Mouse (Mus musculus) ES-E14 (cell line): ENCODE data around the gene Slc30a3.

Experiments used
- CHD2 ChIP-seq: IDR thresholded peaks from 2 replicates; pipeline ENCODE4 v1.6.1; 2014; ENCODE audit warnings: mild to moderate bottlenecking, low read depth, low read length, inconsistent platforms
- MAFK ChIP-seq: IDR thresholded peaks from 2 replicates; pipeline ENCODE4 v1.6.1; 2014; ENCODE audit warnings: mild to moderate bottlenecking, low read depth, low read length, inconsistent platforms; ENCODE audit not compliant: insufficient read depth
- ZC3H11A ChIP-seq: IDR thresholded peaks from 2 replicates; pipeline ENCODE4 v1.6.1; 2012; ENCODE audit warnings: low read depth, mild to moderate bottlenecking, inconsistent platforms, low read length, borderline replicate concordance
- ZNF384 ChIP-seq: IDR thresholded peaks from 2 replicates; pipeline ENCODE4 v1.6.1; 2012; ENCODE audit warnings: low read depth, low read length, inconsistent platforms

GRCm38 (mm10) chr5:31054261-31055215 lies 53.5 kb downstream of the Slc30a3 start, which contains the start of gene Cad:
- TF ChIP-seq ZC3H11A = no peak
- TF ChIP-seq CHD2 = 0 out of 2 replicates have a peak, but pooled peaks have one; percentile 6
- TF ChIP-seq ZNF384 = no peak
- TF ChIP-seq MAFK = no peak
